Mouse (Mus musculus): Measurements from ENCODE around the gene Stard13.

GRCm38 (mm10) chr5:151037871-151038270 is 195.8 kb downstream of the Stard13 start:
- TF ChIP-seq POLR2A (IDR thresholded peaks at IDR 0.05; ENCODE audit: low read depth, low read length): no peak
- no peak for TF ChIP-seq CTCF (IDR thresholded peaks at IDR 0.05; ENCODE audit: extremely low read depth, insufficient read length, insufficient replicate concordance, low read depth, low read length)
